Mouse (Mus musculus) layer of hippocampus, adult 18-20 months (tissue): Measurements from ENCODE around the gene Epc2. TPM values are rescaled to one million over a fixed set of nuclear protein-coding genes. Genes with fewer than 3 reads are reported as not detected.

Source experiments
- DNase-seq, 2 experiments: peaks; one replicate each; pipeline ENCODE4 v3.0.0; 2022; ENCODE audit warnings: low spot score in 2 of 2
- long read RNA-seq: library from polyadenylated mRNA; stranded (forward); transcript quantifications from one replicate; pipeline ENCODE4 v2.0.0, GENCODE M21; 2021
- total RNA-seq, 2 experiments: library from RNA; stranded (reverse); gene quantifications; 2 replicates each; pipeline ENCODE4 v1.2.3; 2021

The Epc2 gene
- total RNA-seq: 10 to 100 TPM; 54.6 to 60.0 TPM
- long read RNA-seq, partial matches to known transcripts: 4 of 6 reads
- long read RNA-seq, other reads (novel, unspliced or antisense): 2 of 6 reads

DNA sequence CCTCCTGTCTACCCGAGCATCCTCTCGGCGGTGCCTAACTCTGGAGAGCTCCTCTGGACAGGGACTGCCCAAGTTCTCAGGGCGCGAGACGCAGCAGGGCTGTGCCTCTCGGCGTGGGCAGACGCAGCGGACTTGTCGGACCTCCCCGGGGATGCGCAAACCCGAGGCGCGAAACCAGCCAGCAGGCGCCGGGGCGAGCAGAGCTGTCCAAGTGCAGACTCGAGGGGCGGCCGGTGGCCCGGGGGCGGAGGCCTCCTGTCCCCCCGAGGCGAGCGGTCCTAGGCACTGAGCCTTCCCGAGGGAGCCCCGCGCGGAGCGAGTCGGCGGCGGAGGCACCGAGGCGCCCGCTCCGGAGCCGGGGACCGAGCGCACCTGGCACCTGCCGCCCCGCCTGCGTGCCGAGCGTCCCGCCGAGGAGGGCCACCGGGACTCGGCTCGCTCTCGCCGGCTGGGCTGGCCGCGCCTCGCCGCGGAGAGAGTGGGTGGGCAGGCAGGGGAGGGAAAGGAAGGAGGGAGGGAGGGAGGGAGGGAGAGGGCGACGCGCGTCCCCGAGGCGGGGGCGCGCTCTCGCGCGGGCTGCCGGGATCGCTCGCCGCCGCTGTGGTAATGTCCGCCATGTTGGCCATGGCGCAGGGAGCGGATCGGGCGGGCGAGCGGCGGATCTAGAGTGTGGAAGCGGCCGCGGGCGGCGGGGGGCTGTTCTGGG, at the start of gene Epc2:
TSS of gene Epc2 (plus strand) at position 556 of the 706 bp plus-strand sequence.
- DNase-seq: peak; percentile 72 to 88

GRCm38 (mm10) chr2:49405954-49406353, 45.3 kb upstream of the Epc2 start:
- DNase-seq: no peak

DNA sequence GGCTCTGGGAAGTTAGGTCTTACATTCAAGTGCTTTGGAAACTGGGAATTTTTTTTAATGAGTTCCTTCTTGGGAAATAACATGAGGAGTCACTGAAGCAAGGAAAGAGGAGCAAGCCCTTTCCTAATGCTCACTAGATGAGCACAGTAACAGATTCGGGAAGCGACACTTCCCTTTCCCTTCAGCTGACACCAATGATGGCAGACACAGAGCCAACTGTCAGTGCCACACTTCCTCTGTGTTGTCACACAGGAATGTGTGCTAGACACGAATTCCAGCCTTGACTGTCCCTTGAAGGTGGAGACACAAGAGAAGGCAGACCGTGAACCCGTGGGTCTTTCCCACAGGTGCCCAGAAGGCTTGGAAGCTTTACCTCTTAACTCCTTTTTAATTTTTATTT, 39.6 kb upstream of the Epc2 start:
- DNase-seq: no peak

GRCm38 (mm10) chr2:49412576-49412975, 38.7 kb upstream of the Epc2 start:
- peak in 1 of 2 experiments; percentile 35 for DNase-seq

DNA sequence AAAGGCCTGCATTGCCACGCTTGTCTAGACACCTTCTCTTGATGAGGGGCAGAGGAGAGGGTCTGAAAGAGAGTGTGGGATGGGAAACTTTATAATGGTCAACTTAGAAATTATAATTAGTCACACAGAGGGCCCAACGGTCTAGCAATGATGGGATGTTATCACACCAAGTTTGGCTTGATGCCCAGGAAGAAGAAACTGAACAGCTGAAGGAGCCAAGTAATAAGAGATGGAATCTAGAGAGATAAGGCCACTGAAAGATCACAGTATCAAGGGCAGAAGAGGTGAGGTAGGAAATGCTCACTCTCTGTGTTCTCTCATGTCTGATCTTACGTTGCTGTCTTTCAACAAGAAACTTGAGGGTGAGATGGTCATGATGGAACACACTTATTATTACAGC, 35.4 kb upstream of the Epc2 start:
- no peak for DNase-seq

GRCm38 (mm10) chr2:49417018-49417604, 34.2 kb upstream of the Epc2 start:
- DNase-seq: no peak

- peak in 1 of 2 experiments; percentile 64 for DNase-seq
Observed at GRCm38 (mm10) chr2:49420396-49420795, 30.9 kb upstream of the Epc2 start.

DNA sequence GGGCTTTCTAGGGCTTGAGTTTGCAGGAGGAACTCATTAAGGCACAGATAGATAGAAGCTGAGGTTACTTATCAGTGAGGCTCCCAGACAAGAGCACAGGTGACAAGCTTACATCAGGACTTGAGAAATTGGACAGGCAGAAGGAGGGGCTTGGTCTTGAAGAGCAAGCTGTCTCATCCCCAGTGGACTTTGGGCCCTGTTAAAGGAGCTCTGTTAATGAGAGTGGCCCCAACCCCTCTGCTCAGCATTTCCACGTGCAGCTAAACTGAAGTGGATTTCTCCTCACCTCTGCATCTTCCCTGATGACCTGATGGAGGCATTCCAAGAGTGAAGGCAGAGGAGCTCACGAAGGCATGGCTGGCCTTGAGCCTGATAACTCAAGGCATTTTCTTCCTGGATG, 27.4 kb upstream of the Epc2 start:
- no peak for DNase-seq

- DNase-seq: no peak
Observed at GRCm38 (mm10) chr2:49424788-49425187, 26.5 kb upstream of the Epc2 start.

- no peak for DNase-seq
Observed at GRCm38 (mm10) chr2:49426175-49426574, 25.1 kb upstream of the Epc2 start.

DNA sequence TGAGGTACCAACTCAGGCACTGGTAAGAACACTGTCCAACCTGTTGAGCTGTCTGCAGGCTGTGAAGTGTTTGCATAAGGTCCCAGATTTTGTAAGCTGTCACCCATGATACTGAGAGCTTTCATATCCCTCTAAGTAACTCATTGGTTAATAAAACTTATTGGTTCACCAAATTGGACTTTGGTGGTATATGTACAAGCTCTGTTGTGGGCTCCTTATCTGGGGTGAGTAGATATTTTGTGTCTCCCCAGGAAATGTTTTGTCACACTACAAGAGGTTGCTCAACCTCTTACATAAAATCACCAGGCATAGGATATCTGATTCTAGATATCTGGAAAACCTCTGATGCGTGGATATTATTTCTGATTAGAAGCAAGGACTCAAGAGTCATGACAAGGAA, 20.3 kb upstream of the Epc2 start:
- no peak for DNase-seq

- no peak for DNase-seq
Observed at GRCm38 (mm10) chr2:49433211-49433610, 18.1 kb upstream of the Epc2 start.

- no peak for DNase-seq
Observed at GRCm38 (mm10) chr2:49446238-49446637, 5.0 kb upstream of the Epc2 start.

- DNase-seq: peak in 1 of 2 experiments; percentile 43
Observed at GRCm38 (mm10) chr2:49447586-49448475, 3.5 kb upstream of the Epc2 start.

DNA sequence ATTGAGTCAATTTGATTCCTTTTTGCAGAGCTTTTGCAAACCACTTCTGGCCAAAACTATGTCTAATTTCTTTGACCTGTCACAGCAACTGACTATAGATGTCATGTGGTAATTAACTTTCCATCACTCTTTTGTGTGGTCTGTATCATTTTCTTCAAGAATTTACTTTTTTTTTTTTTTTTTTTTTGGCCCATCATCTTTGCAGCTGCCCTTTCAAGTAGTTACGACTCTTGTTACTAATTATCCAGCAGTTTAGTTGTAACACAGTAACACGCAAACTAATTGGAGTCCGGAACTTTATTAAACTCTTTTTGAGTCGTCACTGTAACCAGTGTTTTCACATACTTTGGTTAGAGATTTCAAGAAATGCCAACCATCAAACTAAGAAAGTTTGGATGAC, 819 bp upstream of the Epc2 start:
- no peak for DNase-seq

- peak; percentile 94 to 98 for DNase-seq
Observed at GRCm38 (mm10) chr2:49451637-49452211, 438 bp downstream of the Epc2 start.

- DNase-seq: peak in 1 of 2 experiments; percentile 85
Observed at GRCm38 (mm10) chr2:49452451-49453081, 1.3 kb downstream of the Epc2 start.

DNA sequence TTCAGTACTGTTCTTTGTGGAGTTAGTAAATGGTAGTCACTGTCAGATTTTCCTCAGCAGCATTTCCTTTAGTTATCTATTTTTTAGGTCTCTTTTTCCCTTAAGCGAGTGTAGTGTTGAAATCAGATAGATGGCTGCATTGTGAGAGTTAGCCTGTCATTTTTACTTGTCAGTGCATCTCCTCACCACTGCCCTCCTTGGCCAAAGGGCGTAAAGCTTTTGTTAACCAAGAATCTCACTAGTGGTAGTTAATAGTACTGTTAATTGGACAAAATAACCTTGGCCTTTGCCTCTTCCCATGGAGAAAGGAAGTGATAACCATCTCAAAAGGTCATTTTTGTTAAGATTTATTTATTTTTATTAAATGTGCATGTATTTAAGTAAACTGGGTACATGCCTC, 6.5 kb downstream of the Epc2 start:
- no peak for DNase-seq

DNA sequence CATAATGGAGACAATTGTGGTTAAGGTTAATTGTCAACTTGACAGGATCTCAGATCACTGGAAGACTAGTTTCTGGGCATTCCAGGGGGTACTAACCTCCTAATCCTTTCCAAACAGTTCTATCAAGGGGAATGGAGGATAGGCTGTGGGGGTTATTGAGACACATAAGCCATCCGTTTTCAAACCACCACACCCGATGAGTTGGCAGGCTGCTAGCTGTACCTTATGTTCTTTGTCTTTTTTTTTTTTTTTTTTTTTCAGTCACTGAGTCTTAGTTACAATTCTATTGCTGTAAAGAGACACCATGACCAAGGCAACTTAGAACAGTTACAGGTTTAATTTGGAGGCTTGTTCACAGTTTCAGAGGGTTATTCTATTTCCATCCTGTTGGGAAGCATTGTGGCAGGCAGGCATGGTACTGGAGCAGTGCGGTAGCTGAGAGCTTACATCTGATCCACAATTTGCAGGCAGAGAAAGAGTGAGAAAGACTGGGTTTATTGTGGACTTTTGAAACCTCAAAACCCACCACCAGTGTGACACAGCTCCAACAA, 14.5 kb downstream of the Epc2 start:
- DNase-seq: peak in 1 of 2 experiments; percentile 29

DNA sequence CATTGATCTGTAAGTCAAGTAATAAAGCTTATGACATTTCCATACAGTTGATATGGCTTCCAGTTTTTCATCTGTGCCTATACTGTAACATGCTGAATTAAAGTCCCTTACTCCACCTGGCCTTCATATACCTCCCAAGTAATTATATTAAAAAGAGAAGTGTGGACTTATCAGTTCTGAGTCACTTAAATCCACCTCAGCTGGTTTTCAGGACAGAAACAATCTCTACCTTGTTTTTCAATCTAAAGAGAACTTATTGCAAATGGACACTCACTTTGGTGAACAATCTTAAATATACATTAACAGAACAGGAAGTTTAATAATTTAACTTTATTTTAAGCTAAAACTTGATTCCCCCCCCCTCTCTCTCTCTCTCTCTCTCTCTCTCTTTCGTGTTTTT, 15.8 kb downstream of the Epc2 start:
- no peak for DNase-seq

GRCm38 (mm10) chr2:49471188-49471587, 19.9 kb downstream of the Epc2 start:
- DNase-seq: no peak
